Mouse (Mus musculus) heart, postnatal 0 days (tissue): ENCODE data around the gene Lce3c. TPM values are rescaled to one million over a fixed set of nuclear protein-coding genes. Genes with fewer than 3 reads are reported as not detected.

ENCODE experiments used
- ATAC-seq: fragments of 200-750 bp; cut with Nextera tagmentation; 2 replicates; pipeline ENCODE4 v1.8.0; 2017; ENCODE audit warnings: low read depth, moderate number of reproducible peaks, moderate library complexity; ENCODE audit not compliant: insufficient read depth
- DNase-seq: peaks from one replicate; pipeline ENCODE4 v3.0.0-alpha.2; 2016; ENCODE audit warnings: low spot score
- H3K27ac ChIP-seq: fragments of 300-500 bp; sonication (generic); 2 replicates; pipeline ENCODE4 v1.5.1; 2014; ENCODE audit warnings: low read depth, mild to moderate bottlenecking
- H3K27me3 ChIP-seq: fragments of 300-500 bp; sonication (generic); 2 replicates; pipeline ENCODE4 v1.6.1; 2014; ENCODE audit warnings: low read length, mixed read lengths; ENCODE audit not compliant: control insufficient read depth, insufficient read depth
- H3K36me3 ChIP-seq: fragments of 300-500 bp; sonication (generic); replicated peaks from 2 replicates; pipeline ENCODE4 v1.6.1; 2014; ENCODE audit warnings: low read length, mixed read lengths; ENCODE audit not compliant: control insufficient read depth, insufficient read depth
- H3K4me1 ChIP-seq: fragments of 300-500 bp; sonication (generic); 2 replicates; pipeline ENCODE4 v1.6.1; 2014; ENCODE audit warnings: antibody characterized with exemption; ENCODE audit not compliant: control insufficient read depth, insufficient read depth
- H3K4me2 ChIP-seq: fragments of 300-500 bp; sonication (generic); 2 replicates; pipeline ENCODE4 v1.6.1; 2014; ENCODE audit warnings: low read depth, mild to moderate bottlenecking, low read length, moderate library complexity
- H3K4me3 ChIP-seq: fragments of 300-500 bp; sonication (generic); 2 replicates; pipeline ENCODE4 v1.5.1; 2014; ENCODE audit warnings: low read depth, low read length
- H3K9ac ChIP-seq: fragments of 300-500 bp; sonication (generic); replicated peaks from 2 replicates; pipeline ENCODE4 v1.6.1; 2014; ENCODE audit warnings: low read depth, low read length, mixed read lengths
- H3K9me3 ChIP-seq: fragments of 300-500 bp; sonication (generic); replicated peaks from 2 replicates; pipeline ENCODE4 v1.6.1; 2016; ENCODE audit warnings: low read length; ENCODE audit not compliant: control insufficient read depth
- CTCF ChIP-seq: IDR thresholded peaks from 2 replicates; pipeline ENCODE4 v1.5.1; 2016; ENCODE audit warnings: antibody characterized with exemption, control low read depth, low read depth
- EP300 ChIP-seq: IDR thresholded peaks from 2 replicates; pipeline ENCODE4 v1.6.1; 2016; ENCODE audit warnings: antibody characterized with exemption, low read depth
- polyA plus RNA-seq: library from polyadenylated mRNA; unstranded; fragments of >200 nt; fragmentation: Nextera tagmentation; extraction: Ambion mirVana; gene quantifications from 2 replicates; pipeline ENCODE4 v1.2.1, GENCODE M21; 2015
- total RNA-seq: library from RNA; depleted of rRNA; stranded (reverse); fragments of >200 nt; gene quantifications from 2 replicates; pipeline ENCODE4 v1.2.3, GENCODE M21; 2014; ENCODE audit warnings: low replicate concordance; rRNA removed

Gene Lce3c
- total and polyA plus RNA-seq, 2 experiments from 2014 or later, result not detected

DNA sequence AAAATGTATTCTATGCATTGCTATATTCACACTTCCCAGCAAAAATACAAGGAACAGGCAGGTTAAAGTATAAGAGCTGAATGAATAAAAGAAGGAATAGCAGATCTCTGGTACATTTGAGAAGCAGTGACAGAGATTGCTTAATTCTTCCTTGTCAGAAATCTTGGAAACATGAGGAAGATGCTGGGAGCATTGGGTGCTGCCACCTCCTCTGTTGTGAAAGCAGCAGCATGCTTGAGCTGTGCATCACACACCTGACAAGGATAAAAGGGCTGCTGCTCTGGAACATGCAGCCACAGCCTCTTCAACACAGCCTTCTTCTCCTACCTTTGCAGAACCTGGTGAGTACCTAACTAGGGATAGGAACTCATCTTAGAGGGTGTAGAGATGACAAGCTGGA lies 47.6 kb downstream of the Lce3c start, which contains the start of gene Lce3f:
Gene Lce3f, plus strand, starts transcription at position 301 of the 400 bp plus-strand sequence.
- no peak for TF ChIP-seq CTCF
- TF ChIP-seq EP300, result no peak
- Histone ChIP-seq H3K4me3 (no peak within 1 kb of the TSS), H3K4me1 (no peaks in the 10 kb centered on the region), H3K27ac (no peak within 1 kb of the TSS), H3K9ac (no peak within 1 kb of the TSS), H3K4me2 (no peak within 1 kb of the TSS), H3K9me3 (no peaks in the 10 kb centered on the region), H3K36me3 (no peaks in the 10 kb centered on the region), H3K27me3 (no peaks in the 10 kb centered on the region)
- ATAC-seq (no peak), DNase-seq (no peak)

Other genes starting within 250 kb of the Lce3c start
- gene Lce1e, start 235.4 kb upstream of the Lce3c start, total RNA-seq, result not detected in 2 replicates
- not detected in 2 replicates for gene Lce1e, start 235.4 kb upstream of the Lce3c start, polyA plus RNA-seq
- gene Lce1f, start 224.1 kb upstream of the Lce3c start, total RNA-seq, result not detected in 2 replicates
- gene Lce1f, start 224.1 kb upstream of the Lce3c start, polyA plus RNA-seq, result not detected in 2 replicates
- not detected in 2 replicates for gene Gm38119, start 205.4 kb upstream of the Lce3c start, total RNA-seq
- gene Gm38119, start 205.4 kb upstream of the Lce3c start, polyA plus RNA-seq, result not detected in 2 replicates
- gene Lce1g, start 192.1 kb upstream of the Lce3c start, total RNA-seq, result not detected in 2 replicates
- gene Lce1g, start 192.1 kb upstream of the Lce3c start, polyA plus RNA-seq, result not detected in 2 replicates
- not detected in 2 replicates for gene Lce1h, start 179.4 kb upstream of the Lce3c start, total RNA-seq
- gene Lce1h, start 179.4 kb upstream of the Lce3c start, polyA plus RNA-seq, result not detected in 2 replicates
- gene Lce1i, start 165.6 kb upstream of the Lce3c start, total RNA-seq, result not detected in 2 replicates
- gene Lce1i, start 165.6 kb upstream of the Lce3c start, polyA plus RNA-seq, result not detected in 2 replicates
- not detected in 2 replicates for gene Lce1j, start 154.0 kb upstream of the Lce3c start, total RNA-seq
- gene Lce1j, start 154.0 kb upstream of the Lce3c start, polyA plus RNA-seq, result not detected in 2 replicates
- not detected in 2 replicates for gene Lce1k, start 136.6 kb upstream of the Lce3c start, total RNA-seq
- not detected in 2 replicates for gene Lce1k, start 136.6 kb upstream of the Lce3c start, polyA plus RNA-seq
- gene Kprp, start 117.2 kb upstream of the Lce3c start, total RNA-seq, result not detected in 2 replicates
- not detected in 2 replicates for gene Kprp, start 117.2 kb upstream of the Lce3c start, polyA plus RNA-seq
- gene Lce1l, start 93.2 kb upstream of the Lce3c start, total RNA-seq, result not detected in 2 replicates
- not detected in 2 replicates for gene Lce1l, start 93.2 kb upstream of the Lce3c start, polyA plus RNA-seq
- gene 2310050C09Rik, start 74.3 kb upstream of the Lce3c start, total RNA-seq, result not detected in 2 replicates
- not detected in 2 replicates for gene 2310050C09Rik, start 74.3 kb upstream of the Lce3c start, polyA plus RNA-seq
- not detected in 2 replicates for gene Lce3a, start 18.3 kb upstream of the Lce3c start, total RNA-seq
- not detected in 2 replicates for gene Lce3a, start 18.3 kb upstream of the Lce3c start, polyA plus RNA-seq
- gene Lce3b, start 11.5 kb upstream of the Lce3c start, total RNA-seq, result not detected in 2 replicates
- not detected in 2 replicates for gene Lce3b, start 11.5 kb upstream of the Lce3c start, polyA plus RNA-seq
- gene Lce3d, start 12.9 kb downstream of the Lce3c start, total RNA-seq, result not detected in 2 replicates
- gene Lce3d, start 12.9 kb downstream of the Lce3c start, polyA plus RNA-seq, result not detected in 2 replicates
- not detected in 2 replicates for gene Lce3e, start 22.6 kb downstream of the Lce3c start, total RNA-seq
- gene Lce3e, start 22.6 kb downstream of the Lce3c start, polyA plus RNA-seq, result not detected in 2 replicates
- gene Lce3f, start 47.7 kb downstream of the Lce3c start, total RNA-seq, result not detected in 2 replicates
- not detected in 2 replicates for gene Lce3f, start 47.7 kb downstream of the Lce3c start, polyA plus RNA-seq
- not detected in 2 replicates for gene Crct1, start 71.2 kb downstream of the Lce3c start, total RNA-seq
- not detected in 2 replicates for gene Crct1, start 71.2 kb downstream of the Lce3c start, polyA plus RNA-seq
- gene Lce1m, start 74.6 kb downstream of the Lce3c start, total RNA-seq, result not detected in 2 replicates
- gene Lce1m, start 74.6 kb downstream of the Lce3c start, polyA plus RNA-seq, result not detected in 2 replicates
- gene Gm4858, start 124.3 kb downstream of the Lce3c start, total RNA-seq, result not detected in 2 replicates
- gene Gm4858, start 124.3 kb downstream of the Lce3c start, polyA plus RNA-seq, result not detected in 2 replicates
- gene Crnn, start 200.3 kb downstream of the Lce3c start, total RNA-seq, result not detected in 2 replicates
- not detected in 2 replicates for gene Crnn, start 200.3 kb downstream of the Lce3c start, polyA plus RNA-seq